Mouse (Mus musculus) heart, embryonic 16.5 days (tissue): ENCODE data around the gene Tdrd7. TPM values are rescaled to one million over a fixed set of nuclear protein-coding genes. Genes with fewer than 3 reads are reported as not detected.

Experiments used
- ATAC-seq: fragments of 200-750 bp; cut with Nextera tagmentation; replicated peaks from 2 replicates; pipeline ENCODE4 v1.8.0; 2017; ENCODE audit warnings: moderate number of reproducible peaks; ENCODE audit not compliant: insufficient read depth, low FRiP score; ENCODE audit errors: extremely low read depth
- H3K27ac ChIP-seq: fragments of 300-500 bp; sonication (generic); 2 replicates; pipeline ENCODE4 v1.5.1; 2014; ENCODE audit warnings: mild to moderate bottlenecking, low read length, control low read depth, moderate library complexity
- H3K27me3 ChIP-seq: fragments of 300-500 bp; sonication (generic); 2 replicates; pipeline ENCODE4 v1.6.1; 2014; ENCODE audit warnings: low read length, mixed read lengths; ENCODE audit not compliant: control insufficient read depth, insufficient read depth
- H3K36me3 ChIP-seq: fragments of 300-500 bp; sonication (generic); 2 replicates; pipeline ENCODE4 v1.6.1; 2014; ENCODE audit not compliant: control insufficient read depth, insufficient read depth
- H3K4me1 ChIP-seq: fragments of 300-500 bp; sonication (generic); 2 replicates; pipeline ENCODE4 v1.6.1; 2014; ENCODE audit warnings: low read length, mixed read lengths; ENCODE audit not compliant: control insufficient read depth, insufficient read depth
- H3K4me2 ChIP-seq: fragments of 300-500 bp; sonication (generic); 2 replicates; pipeline ENCODE4 v1.6.1; 2014; ENCODE audit warnings: low read depth, mild to moderate bottlenecking, control low read depth, low read length
- H3K4me3 ChIP-seq: fragments of 300-500 bp; sonication (generic); 2 replicates; pipeline ENCODE4 v1.5.1; 2014; ENCODE audit warnings: mild to moderate bottlenecking, control low read depth, low read length
- H3K9ac ChIP-seq: fragments of 300-500 bp; sonication (generic); 2 replicates; pipeline ENCODE4 v1.6.1; 2014; ENCODE audit warnings: low read length, control low read depth
- H3K9me3 ChIP-seq: fragments of 300-500 bp; sonication (generic); replicated peaks from 2 replicates; pipeline ENCODE4 v1.6.1; 2016; ENCODE audit warnings: low read length; ENCODE audit not compliant: control insufficient read depth
- WGBS: fragments of 180-500 bp; shearing (Covaris S2); extraction: QIAGEN DNeasy Blood & Tissue Kit; methylation state at CpG from one replicate; pipeline ENCODE4 v1.1.7; 2014; 5-methylcytosine and 5-hydroxymethylcytosine counted together
- polyA plus RNA-seq: library from polyadenylated mRNA; unstranded; fragments of >200 nt; fragmentation: Nextera tagmentation; extraction: Ambion mirVana; gene quantifications from 2 replicates; pipeline ENCODE4 v1.2.1, GENCODE M21; 2015

Gene Tdrd7
- polyA plus RNA-seq, 1 experiment from 2014 or later = 18.5 TPM

- H3K9ac ChIP-seq = no peak overlapping the region
- no peak for ATAC-seq
- no peak overlapping the region for H3K4me3 ChIP-seq
- H3K4me2 ChIP-seq = no peak overlapping the region
- no peaks in the 10 kb centered on the region for H3K27me3 ChIP-seq
- no peaks in the 10 kb centered on the region for H3K9me3 ChIP-seq
- WGBS = 96% methylated on average over 18 of the region's 18 CpGs
- H3K27ac ChIP-seq = no peak overlapping the region
- H3K4me1 ChIP-seq = no peaks in the 10 kb centered on the region
- H3K36me3 ChIP-seq = no peaks in the 10 kb centered on the region
Measured at GRCm38 (mm10) chr4:45951830-45952229, 13.3 kb upstream of the Tdrd7 start.

- 83% methylated on average over 23 of the region's 23 CpGs for WGBS
- Histone ChIP-seq H3K27me3 (no peaks in the 10 kb centered on the region), H3K36me3 (no peaks in the 10 kb centered on the region), H3K4me3 (no peak overlapping the region), H3K27ac (no peak overlapping the region), H3K4me1 (no peaks in the 10 kb centered on the region), H3K4me2 (no peak overlapping the region), H3K9ac (no peak overlapping the region), H3K9me3 (no peaks in the 10 kb centered on the region)
- ATAC-seq = no peak
Measured at GRCm38 (mm10) chr4:45953025-45953919, 11.9 kb upstream of the Tdrd7 start.

GRCm38 (mm10) chr4:45955235-45955634 lies 9.9 kb upstream of the Tdrd7 start:
- Histone ChIP-seq H3K4me3 (no peak overlapping the region), H3K4me1 (no peaks in the 10 kb centered on the region), H3K9me3 (no peaks in the 10 kb centered on the region), H3K27me3 (no peaks in the 10 kb centered on the region), H3K4me2 (no peak overlapping the region), H3K36me3 (no peaks in the 10 kb centered on the region), H3K9ac (no peak overlapping the region), H3K27ac (no peak overlapping the region)
- 79% methylated on average over 4 of the region's 4 CpGs for WGBS
- ATAC-seq = no peak

- Histone ChIP-seq H3K9ac (no peak overlapping the region), H3K4me3 (no peak overlapping the region), H3K27ac (no peak overlapping the region), H3K36me3 (no peaks in the 10 kb centered on the region), H3K4me2 (no peak overlapping the region), H3K4me1 (no peaks in the 10 kb centered on the region), H3K9me3 (no peaks in the 10 kb centered on the region), H3K27me3 (no peaks in the 10 kb centered on the region)
- 90% methylated on average over 8 of the region's 8 CpGs for WGBS
- ATAC-seq = no peak
Measured at GRCm38 (mm10) chr4:45956131-45956530, 9.0 kb upstream of the Tdrd7 start.

- Histone ChIP-seq H3K9me3 (no peaks in the 10 kb centered on the region), H3K4me2 (no peak overlapping the region), H3K9ac (no peak overlapping the region), H3K27me3 (no peaks in the 10 kb centered on the region), H3K4me3 (no peak overlapping the region), H3K36me3 (no peaks in the 10 kb centered on the region), H3K4me1 (no peaks in the 10 kb centered on the region), H3K27ac (no peak overlapping the region)
- WGBS = 88% methylated on average over 4 of the region's 4 CpGs
- no peak for ATAC-seq
Measured at GRCm38 (mm10) chr4:45956706-45957105, 8.4 kb upstream of the Tdrd7 start.

- no peaks in the 10 kb centered on the region for H3K27me3 ChIP-seq
- H3K4me1 ChIP-seq = peaks cover 30% of the 10 kb centered on the region
- H3K9ac ChIP-seq = peak overlapping the region; percentile 56
- peak overlapping the region; percentile 37 for H3K4me3 ChIP-seq
- peak overlapping the region; percentile 69 for H3K27ac ChIP-seq
- no peaks in the 10 kb centered on the region for H3K9me3 ChIP-seq
- 8% methylated on average over 13 of the region's 13 CpGs for WGBS
- no peak; the same call in 1 of the 2 replicates for ATAC-seq
- H3K36me3 ChIP-seq = no peaks in the 10 kb centered on the region
- peak overlapping the region; percentile 63 for H3K4me2 ChIP-seq
Measured at GRCm38 (mm10) chr4:45965737-45966447, 758 bp downstream of the Tdrd7 start.

- Histone ChIP-seq H3K36me3 (no peaks in the 10 kb centered on the region), H3K4me3 (no peak overlapping the region), H3K4me1 (peaks cover 33% of the 10 kb centered on the region), H3K4me2 (peak overlapping the region; percentile 63; the same call in 1 of the 2 replicates), H3K27ac (peak overlapping the region; percentile 66), H3K9me3 (no peaks in the 10 kb centered on the region), H3K27me3 (no peaks in the 10 kb centered on the region), H3K9ac (no peak overlapping the region)
- 14% methylated on average over 6 of the region's 6 CpGs for WGBS
- no peak for ATAC-seq
Measured at GRCm38 (mm10) chr4:45966716-45967115, 1.6 kb downstream of the Tdrd7 start.

GRCm38 (mm10) chr4:45967479-45968341 lies 2.6 kb downstream of the Tdrd7 start:
- Histone ChIP-seq H3K9me3 (no peaks in the 10 kb centered on the region), H3K4me1 (peaks cover 34% of the 10 kb centered on the region), H3K36me3 (no peaks in the 10 kb centered on the region), H3K4me2 (no peak overlapping the region), H3K27ac (peak overlapping the region; percentile 15), H3K9ac (no peak overlapping the region), H3K4me3 (no peak overlapping the region), H3K27me3 (no peaks in the 10 kb centered on the region)
- no peak for ATAC-seq
- WGBS = 70% methylated on average over 9 of the region's 9 CpGs
